Mouse (Mus musculus) limb, embryonic 12.5 days (tissue): Measurements from ENCODE around the gene Slc11a2. TPM values are rescaled to one million over a fixed set of nuclear protein-coding genes. Genes with fewer than 3 reads are reported as not detected.
"Not testable (repeated sequence)": the region's sequence is repeated elsewhere in the genome, so short reads cannot be mapped to it uniquely, and the experiment has no call there.

ENCODE experiments used
- ATAC-seq: fragments of 200-750 bp; cut with Nextera tagmentation; 2 replicates; pipeline ENCODE4 v1.8.0; 2017; ENCODE audit warnings: low read depth, moderate TSS enrichment; ENCODE audit not compliant: insufficient number of reproducible peaks, insufficient read depth, low FRiP score, low TSS enrichment
- H3K27ac ChIP-seq: fragments of 300-500 bp; sonication (generic); 2 replicates; pipeline ENCODE4 v1.5.1; 2016; ENCODE audit warnings: mild to moderate bottlenecking, moderate library complexity
- H3K27me3 ChIP-seq: fragments of 300-500 bp; sonication (generic); 2 replicates; pipeline ENCODE4 v1.6.1; 2016; ENCODE audit warnings: mild to moderate bottlenecking, moderate library complexity
- H3K36me3 ChIP-seq: fragments of 300-500 bp; sonication (generic); 2 replicates; pipeline ENCODE4 v1.6.1; 2016; ENCODE audit warnings: mild to moderate bottlenecking, moderate library complexity
- H3K4me1 ChIP-seq: fragments of 300-500 bp; sonication (generic); replicated peaks from 2 replicates; pipeline ENCODE4 v1.6.1; 2016
- H3K4me2 ChIP-seq: fragments of 300-500 bp; sonication (generic); 2 replicates; pipeline ENCODE4 v1.6.1; 2016; ENCODE audit warnings: mild to moderate bottlenecking, moderate library complexity
- H3K4me3 ChIP-seq: fragments of 300-500 bp; sonication (generic); replicated peaks from 2 replicates; pipeline ENCODE4 v1.5.1; 2016; ENCODE audit warnings: mild to moderate bottlenecking
- H3K9ac ChIP-seq: fragments of 300-500 bp; sonication (generic); replicated peaks from 2 replicates; pipeline ENCODE4 v1.6.1; 2016; ENCODE audit warnings: mild to moderate bottlenecking, moderate library complexity
- H3K9me3 ChIP-seq: fragments of 300-500 bp; sonication (generic); 2 replicates; pipeline ENCODE4 v1.6.1; 2016; ENCODE audit warnings: mild to moderate bottlenecking, moderate library complexity
- WGBS: fragments of 180-500 bp; shearing (Covaris S2); methylation state at CpG from one replicate; pipeline ENCODE4 v1.1.7; 2016; 5-methylcytosine and 5-hydroxymethylcytosine counted together
- polyA plus RNA-seq: library from polyadenylated mRNA; unstranded; fragments of >200 nt; fragmentation: Nextera tagmentation; extraction: Ambion mirVana; gene quantifications from 2 replicates; pipeline ENCODE4 v1.2.1, GENCODE M21; 2016

The Slc11a2 gene
- polyA plus RNA-seq, 1 experiment from 2014 or later: 22.8 TPM

DNA sequence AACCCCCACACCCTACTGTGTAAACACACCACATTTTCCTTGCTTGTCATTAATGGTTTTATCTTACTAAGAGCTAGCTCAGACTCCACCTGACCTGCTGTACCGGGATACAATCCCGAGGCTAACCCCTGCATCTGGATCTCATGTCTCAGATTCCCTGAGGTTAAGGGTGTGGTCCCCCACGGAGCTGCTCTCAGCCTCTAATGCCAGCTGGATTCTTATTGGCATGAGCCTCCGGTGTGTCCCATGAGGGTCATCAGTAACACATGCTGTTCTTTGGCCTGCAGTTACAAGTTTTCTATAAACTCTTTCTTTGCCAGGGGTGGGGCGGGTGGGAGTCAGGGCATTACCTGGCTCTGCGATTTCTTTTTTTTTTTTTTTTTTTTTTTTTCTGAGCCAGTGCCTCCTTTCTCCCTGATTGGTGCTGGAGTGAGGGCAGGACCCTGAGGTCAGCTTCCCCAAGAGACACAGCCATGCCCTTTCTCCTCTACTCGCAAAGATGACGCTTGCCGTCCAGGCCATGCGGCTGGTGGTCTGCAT, 72.1 kb downstream of the Slc11a2 start, which contains the start of the genes Methig1 and Mettl7a2:
Gene Methig1 (plus strand): TSS at position 439 of the 540 bp plus-strand sequence.
Gene Mettl7a2 (plus strand): TSS at position 490 of the 540 bp plus-strand sequence.
- no peaks in the 10 kb centered on the region for H3K27me3 ChIP-seq
- ATAC-seq: no peak
- 74% methylated on average over 10 of the region's 10 CpGs for WGBS

DNA sequence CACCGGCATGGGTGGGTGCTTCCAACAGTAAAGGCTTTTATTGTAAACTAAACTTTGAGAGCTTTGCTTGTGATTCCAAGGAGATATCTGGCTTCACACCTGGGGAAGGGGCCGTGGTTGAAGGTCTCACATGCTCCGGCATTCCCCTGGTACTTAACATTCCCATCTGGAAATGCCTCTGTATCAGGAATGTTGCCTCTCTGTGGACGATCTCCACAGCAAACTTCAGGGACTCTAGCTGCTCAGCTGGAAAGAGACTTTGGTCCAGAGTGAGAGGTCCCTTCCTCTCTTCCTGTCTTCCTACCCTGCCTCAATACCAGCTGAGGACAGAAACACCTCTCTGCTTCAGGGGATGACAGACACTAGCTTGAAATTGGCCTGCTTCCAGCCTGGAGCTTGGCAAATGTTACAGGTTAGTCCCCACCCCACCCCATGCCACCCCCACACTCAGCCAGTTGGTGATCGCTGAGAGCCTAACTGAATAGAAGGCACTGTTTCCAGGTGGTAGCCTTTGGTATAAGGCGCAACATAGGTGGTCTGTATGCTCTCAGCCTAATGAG, 73.3 kb downstream of the Slc11a2 start:
- H3K36me3 ChIP-seq: no peaks in the 10 kb centered on the region
- peaks cover 13% of the 10 kb centered on the region for H3K4me1 ChIP-seq
- H3K27ac ChIP-seq: no peak overlapping the region
- H3K9ac ChIP-seq: no peak overlapping the region
- no peak overlapping the region for H3K4me3 ChIP-seq
- H3K27me3 ChIP-seq: no peaks in the 10 kb centered on the region; the same call in 1 of the 2 replicates
- H3K9me3 ChIP-seq: 0 out of 2 replicates have a peak, but pooled peaks cover 1% of the 10 kb centered on the region
- ATAC-seq: no peak
- WGBS: 53% methylated on average over 6 of the region's 6 CpGs
- no peak overlapping the region for H3K4me2 ChIP-seq

More for the DNA sequence above, 72.1 kb downstream of the Slc11a2 start, which contains the start of the genes Methig1 and Mettl7a2:
- no peaks in the 10 kb centered on the region for H3K36me3 ChIP-seq
- H3K9me3 ChIP-seq: no peaks in the 10 kb centered on the region
- no peak within 1 kb of the TSS for H3K4me2 ChIP-seq
- H3K4me1 ChIP-seq: peaks cover 13% of the 10 kb centered on the region
- H3K9ac ChIP-seq: no peak within 1 kb of the TSS
- no peak within 1 kb of the TSS for H3K4me3 ChIP-seq
- H3K27ac ChIP-seq: no peak within 1 kb of the TSS

DNA sequence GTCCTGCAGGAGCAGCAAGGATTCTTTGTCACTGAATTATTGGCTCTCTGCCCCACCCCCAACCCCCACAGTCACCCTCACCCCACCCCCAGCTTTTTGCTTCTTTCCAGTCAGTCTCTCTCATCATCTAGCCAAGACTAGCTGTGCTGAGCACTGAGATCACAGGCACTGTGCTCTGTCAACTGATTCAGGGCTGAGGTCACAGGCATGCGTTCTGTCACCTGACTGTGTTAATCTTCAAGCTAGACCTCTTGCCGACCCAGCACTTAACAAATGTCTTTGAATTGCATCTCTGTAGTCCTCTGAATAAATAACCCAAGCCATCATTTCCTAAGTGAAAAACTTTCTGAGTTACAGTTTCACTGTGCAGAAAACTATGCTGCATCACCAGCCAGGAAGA, 75.4 kb downstream of the Slc11a2 start:
- ATAC-seq: no peak
- Histone ChIP-seq H3K9me3 (peaks cover 13% of the 10 kb centered on the region), H3K36me3 (no peaks in the 10 kb centered on the region), H3K4me2 (no peak overlapping the region), H3K27ac (no peak overlapping the region), H3K9ac (no peak overlapping the region), H3K4me3 (no peak overlapping the region), H3K4me1 (peaks cover 13% of the 10 kb centered on the region), H3K27me3 (no peaks in the 10 kb centered on the region; the same call in 1 of the 2 replicates)
- WGBS: 30% methylated on average over 2 of the region's 2 CpGs

DNA sequence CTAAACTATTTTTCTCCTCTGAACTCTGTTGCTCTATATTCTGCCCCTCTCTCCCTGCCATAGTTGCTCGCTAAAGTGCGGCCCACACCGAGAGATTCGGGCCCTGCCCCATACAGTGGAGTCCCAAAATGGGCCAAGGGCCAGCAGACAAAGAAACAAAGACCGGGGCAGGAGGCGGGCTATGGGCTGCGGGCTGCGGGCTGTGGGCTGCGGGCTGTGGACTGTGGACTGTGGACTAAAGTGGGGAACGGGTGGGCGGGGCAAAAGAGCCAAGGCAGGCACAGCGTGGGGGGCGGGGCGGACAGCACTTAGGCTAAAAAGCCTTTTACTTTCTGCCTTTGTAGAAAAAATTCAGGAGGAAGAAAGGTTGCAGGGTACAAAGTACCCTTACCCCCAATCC, 78.1 kb downstream of the Slc11a2 start:
- ATAC-seq: no peak
- 72% methylated on average over 14 of the region's 14 CpGs for WGBS
- peaks cover 8% of the 10 kb centered on the region for H3K4me1 ChIP-seq
- H3K36me3 ChIP-seq: no peaks in the 10 kb centered on the region
- H3K9me3 ChIP-seq: peaks cover 13% of the 10 kb centered on the region
- H3K27ac ChIP-seq: peak overlapping the region; percentile 66; the same call in 1 of the 2 replicates
- H3K4me2 ChIP-seq: no peak overlapping the region
- no peak overlapping the region for H3K4me3 ChIP-seq
- H3K27me3 ChIP-seq: no peaks in the 10 kb centered on the region; the same call in 1 of the 2 replicates
- no peak overlapping the region for H3K9ac ChIP-seq

DNA sequence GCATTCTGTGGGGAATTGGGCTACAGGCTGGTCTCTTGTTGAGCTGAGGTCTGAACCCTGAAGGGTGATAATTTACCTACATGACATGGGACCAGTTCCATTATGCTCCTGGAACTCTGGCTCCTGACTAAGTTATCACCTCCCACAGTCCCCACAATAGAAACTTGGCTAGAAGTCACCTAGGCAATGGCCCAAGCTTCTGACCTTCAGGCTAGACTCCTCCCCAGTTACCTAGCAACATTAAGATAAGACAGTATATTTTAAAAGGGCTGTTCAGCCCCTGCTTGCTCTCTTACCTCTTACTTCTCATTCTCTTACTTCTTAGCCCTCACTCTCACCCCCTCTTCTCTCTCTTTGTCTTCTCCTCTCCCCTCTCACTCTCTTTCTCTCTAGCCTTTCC, 79.4 kb downstream of the Slc11a2 start:
- Histone ChIP-seq H3K4me1 (no peaks in the 10 kb centered on the region), H3K4me3 (no peak overlapping the region), H3K9me3 (peaks cover 13% of the 10 kb centered on the region), H3K27me3 (no peaks in the 10 kb centered on the region; the same call in 1 of the 2 replicates), H3K4me2 (no peak overlapping the region), H3K27ac (no peak overlapping the region), H3K36me3 (no peaks in the 10 kb centered on the region), H3K9ac (no peak overlapping the region)
- ATAC-seq: no peak

DNA sequence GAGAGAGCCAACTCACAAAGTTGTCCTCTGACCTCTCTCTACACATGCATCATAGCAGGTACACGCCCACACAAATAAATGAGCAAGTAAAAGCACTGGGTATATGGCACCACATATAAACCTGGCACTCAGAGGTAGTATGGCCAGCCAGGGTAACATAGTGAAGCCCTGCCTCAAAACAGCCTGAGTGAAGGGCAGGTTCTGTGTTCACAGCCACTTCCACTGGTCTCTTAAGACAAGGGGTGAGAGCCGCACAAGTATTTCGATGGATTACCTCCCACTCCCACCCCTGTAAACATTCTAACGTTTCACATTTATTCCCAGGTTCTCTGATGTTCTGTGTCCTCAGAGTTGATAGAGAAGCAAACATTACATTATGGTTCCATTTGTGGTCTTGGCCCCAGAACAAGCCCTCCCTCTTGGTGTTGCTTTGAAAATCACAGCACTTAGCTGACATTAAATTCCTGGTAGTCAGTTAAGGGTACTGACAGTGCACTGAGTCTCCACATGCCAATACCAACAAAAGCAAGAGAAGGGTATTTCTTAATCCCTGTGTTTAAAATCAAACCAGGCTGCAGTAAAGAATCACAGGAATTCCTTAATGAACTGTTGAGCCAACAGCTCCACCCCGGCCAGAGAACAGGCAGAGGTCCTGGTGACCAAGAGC, 83.4 kb downstream of the Slc11a2 start:
- H3K9ac ChIP-seq, H3K27me3 ChIP-seq, H3K4me2 ChIP-seq, H3K36me3 ChIP-seq, ATAC-seq, H3K4me3 ChIP-seq, H3K27ac ChIP-seq, H3K4me1 ChIP-seq: not testable (repeated sequence)
- peaks cover 11% of the 10 kb centered on the region for H3K9me3 ChIP-seq
- 74% methylated on average over 4 of the region's 5 CpGs for WGBS

Other genes with a start within 250 kb of the Slc11a2 start
- 50.3 and 53.0 TPM in 2 replicates for gene Atf1, start 197.3 kb downstream of the Slc11a2 start, polyA plus RNA-seq
- not detected in 2 replicates for gene Tmprss12, start 144.2 kb downstream of the Slc11a2 start, polyA plus RNA-seq
- gene Mettl7a1, start 120.9 kb downstream of the Slc11a2 start, polyA plus RNA-seq: 3.3 and 4.3 TPM in 2 replicates
- gene Mettl7a3, start 90.1 kb downstream of the Slc11a2 start, polyA plus RNA-seq: 0.13 and 0.25 TPM in 2 replicates
- gene Methig1, start 71.9 kb downstream of the Slc11a2 start, polyA plus RNA-seq: 0.21 TPM in 1 of 2 replicates, not detected in the other
- gene Mettl7a2, start 71.9 kb downstream of the Slc11a2 start, polyA plus RNA-seq: not detected in 2 replicates
- gene Higd1c, start 60.5 kb downstream of the Slc11a2 start, polyA plus RNA-seq: not detected in 2 replicates
- gene Gm5475, start 2.9 kb downstream of the Slc11a2 start, polyA plus RNA-seq: 0.12 and 0.13 TPM in 2 replicates
- 28.1 and 29.3 TPM in 2 replicates for gene Letmd1, start 44.0 kb upstream of the Slc11a2 start, polyA plus RNA-seq
- gene Csrnp2, start 70.4 kb upstream of the Slc11a2 start, polyA plus RNA-seq: 34.1 and 34.4 TPM in 2 replicates
- gene Tfcp2, start 126.9 kb upstream of the Slc11a2 start, polyA plus RNA-seq: 42.5 and 44.4 TPM in 2 replicates
- gene Pou6f1, start 174.9 kb upstream of the Slc11a2 start, polyA plus RNA-seq: 6.6 and 8.9 TPM in 2 replicates
- 124 and 140 TPM in 2 replicates for gene Dazap2, start 190.3 kb upstream of the Slc11a2 start, polyA plus RNA-seq
- gene Smagp, start 211.9 kb upstream of the Slc11a2 start, polyA plus RNA-seq: 4.4 and 6.3 TPM in 2 replicates
- 2.6 and 2.8 TPM in 2 replicates for gene Bin2, start 244.5 kb upstream of the Slc11a2 start, polyA plus RNA-seq